Mouse (Mus musculus) stomach, postnatal 0 days (tissue): ENCODE data around the gene Fkbp8. TPM values are rescaled to one million over a fixed set of nuclear protein-coding genes. Genes with fewer than 3 reads are reported as not detected.

ENCODE experiments used
- ATAC-seq: fragments of 200-750 bp; cut with Nextera tagmentation; 2 replicates; pipeline ENCODE4 v1.8.0; 2017; ENCODE audit not compliant: low FRiP score, low TSS enrichment
- DNase-seq: peaks from one replicate; pipeline ENCODE4 v3.0.0-alpha.2; 2016; ENCODE audit warnings: low spot score
- H3K27ac ChIP-seq: fragments of 300-500 bp; sonication (generic); replicated peaks from 2 replicates; pipeline ENCODE4 v1.5.1; 2014; ENCODE audit warnings: mild to moderate bottlenecking, control low read depth
- H3K27me3 ChIP-seq: fragments of 300-500 bp; sonication (generic); 2 replicates; pipeline ENCODE4 v1.6.1; 2014; ENCODE audit warnings: low read length; ENCODE audit not compliant: control insufficient read depth, insufficient read depth
- H3K36me3 ChIP-seq: fragments of 300-500 bp; sonication (generic); 2 replicates; pipeline ENCODE4 v1.6.1; 2014; ENCODE audit warnings: low read length, mixed read lengths; ENCODE audit not compliant: control insufficient read depth, insufficient read depth
- H3K4me1 ChIP-seq: fragments of 300-500 bp; sonication (generic); replicated peaks from 2 replicates; pipeline ENCODE4 v1.6.1; 2014; ENCODE audit warnings: antibody characterized with exemption; ENCODE audit not compliant: control insufficient read depth, insufficient read depth
- H3K4me2 ChIP-seq: fragments of 300-500 bp; sonication (generic); replicated peaks from 2 replicates; pipeline ENCODE4 v1.6.1; 2014; ENCODE audit warnings: low read depth, mild to moderate bottlenecking, control low read depth, moderate library complexity
- H3K4me3 ChIP-seq: fragments of 300-500 bp; sonication (generic); 2 replicates; pipeline ENCODE4 v1.5.1; 2014; ENCODE audit warnings: low read depth, low read length, control low read depth
- H3K9ac ChIP-seq: fragments of 300-500 bp; sonication (generic); 2 replicates; pipeline ENCODE4 v1.6.1; 2014; ENCODE audit warnings: mild to moderate bottlenecking, low read length, control low read depth, mixed read lengths
- H3K9me3 ChIP-seq: fragments of 300-500 bp; sonication (generic); 2 replicates; pipeline ENCODE4 v1.6.1; 2016; ENCODE audit warnings: low read length; ENCODE audit not compliant: control insufficient read depth
- CTCF ChIP-seq: IDR thresholded peaks from 2 replicates; pipeline ENCODE4 v1.5.1; 2016; ENCODE audit warnings: antibody characterized with exemption, low read depth, mild to moderate bottlenecking, moderate library complexity
- EP300 ChIP-seq: optimal IDR thresholded peaks from 2 replicates; pipeline ENCODE3; 2016; ENCODE audit warnings: antibody characterized with exemption
- WGBS: fragments of 180-500 bp; shearing (Covaris S2); extraction: QIAGEN DNeasy Blood & Tissue Kit; methylation state at CpG from one replicate; pipeline ENCODE4 v1.1.7; 2014; 5-methylcytosine and 5-hydroxymethylcytosine counted together
- polyA plus RNA-seq: library from polyadenylated mRNA; unstranded; fragments of >200 nt; fragmentation: Nextera tagmentation; extraction: Ambion mirVana; gene quantifications from 2 replicates; pipeline ENCODE4 v1.2.1, GENCODE M21; 2015

Gene Fkbp8
- polyA plus RNA-seq, 1 experiment from 2014 or later, result 179 TPM

GRCm38 (mm10) chr8:70500386-70501301 lies 26.9 kb upstream of the Fkbp8 start:
- DNase-seq (peak; percentile 74), ATAC-seq (peak; percentile 7; the same call in 1 of the 2 replicates)
- 14% methylated on average over 39 of the region's 39 CpGs for WGBS
- Histone ChIP-seq H3K27me3 (peaks cover 8% of the 10 kb centered on the region; the same call in 1 of the 2 replicates), H3K36me3 (no peaks in the 10 kb centered on the region), H3K9ac (no peak overlapping the region), H3K4me3 (peak overlapping the region; percentile 2; the same call in 1 of the 2 replicates), H3K4me1 (peaks cover 1% of the 10 kb centered on the region), H3K27ac (no peak overlapping the region), H3K4me2 (peak overlapping the region; percentile 8; the same call in 1 of the 2 replicates), H3K9me3 (no peaks in the 10 kb centered on the region)
- no peak for TF ChIP-seq EP300
- no peak for TF ChIP-seq CTCF

GRCm38 (mm10) chr8:70501820-70502529 lies 25.5 kb upstream of the Fkbp8 start:
- no peak for ATAC-seq
- H3K27me3 ChIP-seq, result peaks cover 4% of the 10 kb centered on the region; the same call in 1 of the 2 replicates
- no peaks in the 10 kb centered on the region for H3K9me3 ChIP-seq
- TF ChIP-seq EP300 (no peak), CTCF (no peak)
- 18% methylated on average over 23 of the region's 23 CpGs for WGBS
- no peak overlapping the region for H3K4me2 ChIP-seq
- H3K9ac ChIP-seq, result 0 out of 2 replicates have a peak overlapping the region, but pooled peaks have one; percentile 23
- no peak overlapping the region for H3K27ac ChIP-seq
- no peak overlapping the region for H3K4me3 ChIP-seq
- peaks cover 3% of the 10 kb centered on the region for H3K4me1 ChIP-seq
- DNase-seq, result peak; percentile 56
- H3K36me3 ChIP-seq, result peaks cover 2% of the 10 kb centered on the region; the same call in 1 of the 2 replicates

DNA sequence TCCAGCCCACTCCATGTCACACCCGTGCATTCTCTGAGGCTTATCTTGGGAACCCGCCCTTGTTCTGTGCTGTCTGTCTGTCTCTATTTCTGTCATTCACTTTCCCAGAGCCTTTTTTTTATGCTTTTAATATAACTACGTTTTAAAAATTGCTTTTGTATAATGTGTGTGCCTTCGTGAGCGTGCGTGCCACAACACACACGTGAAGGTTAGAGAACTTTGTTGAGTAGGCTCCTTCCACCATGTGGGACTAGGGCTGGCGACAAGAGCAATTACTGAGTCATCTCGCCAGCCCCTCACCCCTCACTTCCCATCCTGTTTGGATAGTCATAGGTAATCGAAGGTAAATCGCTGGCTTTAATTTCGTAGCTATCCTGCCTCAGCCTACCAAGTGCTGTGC lies 25.0 kb upstream of the Fkbp8 start:
- H3K4me3 ChIP-seq, result no peak overlapping the region
- no peak for DNase-seq
- H3K27me3 ChIP-seq, result peaks cover 4% of the 10 kb centered on the region; the same call in 1 of the 2 replicates
- H3K36me3 ChIP-seq, result peaks cover 5% of the 10 kb centered on the region; the same call in 1 of the 2 replicates
- no peak for ATAC-seq
- no peak for TF ChIP-seq EP300
- TF ChIP-seq CTCF, result no peak
- no peaks in the 10 kb centered on the region for H3K9me3 ChIP-seq
- no peak overlapping the region for H3K4me2 ChIP-seq
- H3K27ac ChIP-seq, result no peak overlapping the region
- H3K4me1 ChIP-seq, result peaks cover 3% of the 10 kb centered on the region
- H3K9ac ChIP-seq, result no peak overlapping the region
- WGBS, result 48% methylated on average over 12 of the region's 12 CpGs

GRCm38 (mm10) chr8:70503062-70503750 lies 24.3 kb upstream of the Fkbp8 start:
- 18% methylated on average over 46 of the region's 46 CpGs for WGBS

GRCm38 (mm10) chr8:70504291-70504716 lies 23.2 kb upstream of the Fkbp8 start:
- H3K9me3 ChIP-seq, result no peaks in the 10 kb centered on the region
- no peak overlapping the region for H3K4me2 ChIP-seq
- DNase-seq (peak; percentile 35), ATAC-seq (no peak)
- H3K27ac ChIP-seq, result no peak overlapping the region
- WGBS, result 54% methylated on average over 16 of the region's 16 CpGs
- no peak overlapping the region for H3K9ac ChIP-seq
- H3K4me1 ChIP-seq, result peaks cover 3% of the 10 kb centered on the region
- H3K27me3 ChIP-seq, result peaks cover 4% of the 10 kb centered on the region; the same call in 1 of the 2 replicates
- no peak for TF ChIP-seq EP300
- TF ChIP-seq CTCF, result no peak
- H3K36me3 ChIP-seq, result peaks cover 12% of the 10 kb centered on the region; the same call in 1 of the 2 replicates
- H3K4me3 ChIP-seq, result no peak overlapping the region

More at GRCm38 (mm10) chr8:70503062-70503750, 24.3 kb upstream of the Fkbp8 start:
- no peak overlapping the region for H3K27ac ChIP-seq
- DNase-seq (peak; percentile 85), ATAC-seq (peak; percentile 28; the same call in 1 of the 2 replicates)
- no peaks in the 10 kb centered on the region for H3K9me3 ChIP-seq
- peaks cover 3% of the 10 kb centered on the region for H3K4me1 ChIP-seq
- H3K9ac ChIP-seq, result no peak overlapping the region
- H3K4me3 ChIP-seq, result no peak overlapping the region
- H3K27me3 ChIP-seq, result peaks cover 4% of the 10 kb centered on the region; the same call in 1 of the 2 replicates
- TF ChIP-seq EP300 (no peak), CTCF (peak; percentile 86)
- peaks cover 9% of the 10 kb centered on the region; the same call in 1 of the 2 replicates for H3K36me3 ChIP-seq
- 0 out of 2 replicates have a peak overlapping the region, but pooled peaks have one; percentile 11 for H3K4me2 ChIP-seq
